Mouse (Mus musculus) heart, postnatal 0 days (tissue): ENCODE results near the gene Camkmt.

Experiments
- CTCF ChIP-seq: IDR thresholded peaks from 2 replicates; pipeline ENCODE4 v1.5.1; 2016; ENCODE audit warnings: antibody characterized with exemption, control low read depth, low read depth
- EP300 ChIP-seq: IDR thresholded peaks from 2 replicates; pipeline ENCODE4 v1.6.1; 2016; ENCODE audit warnings: antibody characterized with exemption, low read depth

DNA sequence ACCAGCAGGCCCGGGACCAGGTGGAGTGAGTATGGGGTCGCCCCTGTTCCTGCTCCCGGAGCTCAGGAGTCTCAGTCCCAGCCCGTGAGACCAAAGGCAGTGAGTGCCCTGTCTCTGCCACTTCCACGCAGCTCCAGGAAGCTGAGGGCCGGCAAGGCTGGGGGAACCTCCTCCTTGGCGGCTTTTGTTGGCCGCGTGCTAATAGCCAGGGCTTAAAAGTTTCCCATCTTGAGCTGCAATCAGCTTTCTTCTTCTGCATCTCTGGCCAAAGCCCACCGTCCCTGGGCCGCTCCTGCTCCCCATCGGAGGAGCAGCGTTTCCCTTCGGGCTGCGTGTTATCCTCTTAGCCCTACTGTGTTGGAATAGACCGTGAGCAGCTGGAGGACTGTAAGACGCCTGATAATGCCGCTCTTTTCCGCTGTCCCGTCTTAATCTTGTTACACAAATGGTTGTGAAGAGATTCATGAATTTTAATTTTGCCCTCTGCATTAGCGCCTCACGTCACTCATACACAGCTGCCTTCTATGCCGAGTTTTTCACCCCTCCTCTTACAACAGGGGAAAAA is 364.1 kb downstream of the Camkmt start:
- TF ChIP-seq CTCF (no peak), EP300 (no peak)
